Mouse (Mus musculus): Measurements from ENCODE around the gene Pdk1.

The Pdk1 gene

GRCm38 (mm10) chr2:71941005-71941720, 68.1 kb downstream of the Pdk1 start:
- DNase-seq = no peak

- DNase-seq = no peak
These were observed 68.7 kb downstream of the Pdk1 start for GRCm38 (mm10) chr2:71941721-71942087.

GRCm38 (mm10) chr2:71951212-71951611, 78.2 kb downstream of the Pdk1 start:
- DNase-seq = no peak
